Mouse (Mus musculus) kidney, postnatal 0 days (tissue): ENCODE data around the gene Nemp1. TPM values are rescaled to one million over a fixed set of nuclear protein-coding genes. Genes with fewer than 3 reads are reported as not detected.

ENCODE experiments used
- ATAC-seq: fragments of 200-750 bp; cut with Nextera tagmentation; replicated peaks from 2 replicates; pipeline ENCODE4 v1.8.0; 2017; ENCODE audit warnings: low read depth, moderate number of reproducible peaks, moderate TSS enrichment, moderate library complexity; ENCODE audit not compliant: low FRiP score
- DNase-seq: peaks from one replicate; pipeline ENCODE4 v3.0.0-alpha.2; 2016; ENCODE audit warnings: low spot score
- H3K27ac ChIP-seq: fragments of 300-500 bp; sonication (generic); 2 replicates; pipeline ENCODE4 v1.5.1; 2014; ENCODE audit warnings: mild to moderate bottlenecking
- H3K27me3 ChIP-seq: fragments of 300-500 bp; sonication (generic); 2 replicates; pipeline ENCODE4 v1.6.1; 2014; ENCODE audit warnings: low read length, mixed read lengths; ENCODE audit not compliant: insufficient read depth
- H3K36me3 ChIP-seq: fragments of 300-500 bp; sonication (generic); 2 replicates; pipeline ENCODE4 v1.6.1; 2014; ENCODE audit warnings: low read length, mixed read lengths; ENCODE audit not compliant: insufficient read depth
- H3K4me1 ChIP-seq: fragments of 300-500 bp; sonication (generic); replicated peaks from 2 replicates; pipeline ENCODE4 v1.6.1; 2014; ENCODE audit warnings: antibody characterized with exemption, low read length, mixed read lengths; ENCODE audit not compliant: insufficient read depth
- H3K4me2 ChIP-seq: fragments of 300-500 bp; sonication (generic); 2 replicates; pipeline ENCODE4 v1.6.1; 2014; ENCODE audit warnings: mild to moderate bottlenecking, low read length, moderate library complexity, mixed read lengths
- H3K4me3 ChIP-seq: fragments of 300-500 bp; sonication (generic); replicated peaks from 2 replicates; pipeline ENCODE4 v1.5.1; 2014; ENCODE audit warnings: low read depth, low read length
- H3K9ac ChIP-seq: fragments of 300-500 bp; sonication (generic); 2 replicates; pipeline ENCODE4 v1.6.1; 2014; ENCODE audit warnings: low read depth, low read length
- H3K9me3 ChIP-seq: fragments of 300-500 bp; sonication (generic); replicated peaks from 2 replicates; pipeline ENCODE4 v1.6.1; 2016; ENCODE audit warnings: low read length, inconsistent platforms, mixed read lengths
- CTCF ChIP-seq: IDR thresholded peaks from 2 replicates; pipeline ENCODE4 v1.5.1; 2016; ENCODE audit warnings: antibody characterized with exemption, low read depth, mild to moderate bottlenecking, moderate library complexity
- WGBS: fragments of 180-500 bp; shearing (Covaris S2); extraction: QIAGEN DNeasy Blood & Tissue Kit; methylation state at CpG from one replicate; pipeline ENCODE4 v1.1.7; 2014; 5-methylcytosine and 5-hydroxymethylcytosine counted together
- polyA plus RNA-seq: library from polyadenylated mRNA; unstranded; fragments of >200 nt; fragmentation: Nextera tagmentation; extraction: Ambion mirVana; gene quantifications from 2 replicates; pipeline ENCODE4 v1.2.1, GENCODE M21; 2015

Nemp1 gene
- polyA plus RNA-seq, 1 experiment from 2014 or later, result 6.6 TPM

DNA sequence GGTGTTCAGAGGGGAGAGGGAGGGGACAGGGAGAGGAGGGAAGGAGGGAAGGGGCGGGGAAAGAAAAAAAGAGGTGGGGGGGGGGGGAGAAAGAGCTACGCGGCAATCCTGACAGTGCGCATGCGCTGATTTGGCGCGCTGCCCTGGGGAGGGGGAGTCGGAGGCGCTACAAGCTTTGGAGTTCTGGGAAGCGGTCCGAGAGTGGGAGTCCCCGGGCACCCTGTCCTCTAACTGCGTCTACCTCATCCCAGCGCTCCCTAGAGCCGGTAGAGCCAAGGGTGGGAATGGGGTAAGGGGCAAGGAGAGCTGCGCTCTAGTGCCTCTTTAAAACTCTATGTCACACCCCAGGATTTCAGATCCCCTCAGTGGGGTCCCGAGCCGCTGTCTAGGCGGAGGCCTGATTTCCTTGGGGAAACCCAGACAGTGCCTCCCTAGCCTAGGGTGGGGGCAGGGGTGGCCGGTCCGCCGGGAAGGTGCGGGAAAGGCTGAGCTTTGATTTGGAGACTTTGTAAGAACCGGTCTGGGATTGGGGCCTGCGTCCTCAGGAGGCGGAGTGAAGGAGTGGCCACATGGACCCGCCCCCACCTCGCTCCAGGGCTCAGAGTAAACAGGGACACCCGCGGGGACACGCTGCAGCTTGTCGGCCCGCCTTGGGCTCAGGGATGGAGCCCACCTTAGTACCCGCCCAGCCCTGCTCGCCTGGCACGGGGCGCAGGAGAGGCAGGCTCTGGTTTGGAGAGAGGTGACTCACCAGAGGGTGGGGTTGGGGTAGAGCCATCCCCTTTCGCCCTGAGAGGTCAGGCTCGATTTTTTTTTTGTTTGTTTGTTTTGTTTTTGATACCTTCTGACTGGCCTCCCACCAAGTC is 45.3 kb upstream of the Nemp1 start:
- H3K27me3 ChIP-seq, result no peaks in the 10 kb centered on the region
- H3K36me3 ChIP-seq, result no peaks in the 10 kb centered on the region
- under 1% methylated on average over 34 of the region's 39 CpGs for WGBS
- peak overlapping the region; percentile 53 for H3K4me3 ChIP-seq
- peaks cover 15% of the 10 kb centered on the region; the same call in 1 of the 2 replicates for H3K4me1 ChIP-seq
- H3K9me3 ChIP-seq, result no peaks in the 10 kb centered on the region
- no peak; the same call in 1 of the 2 replicates for TF ChIP-seq CTCF
- ATAC-seq (peak; percentile 89), DNase-seq (peak; percentile 97)
- peak overlapping the region; percentile 95 for H3K4me2 ChIP-seq
- H3K9ac ChIP-seq, result peak overlapping the region; percentile 58
- peak overlapping the region; percentile 95 for H3K27ac ChIP-seq

DNA sequence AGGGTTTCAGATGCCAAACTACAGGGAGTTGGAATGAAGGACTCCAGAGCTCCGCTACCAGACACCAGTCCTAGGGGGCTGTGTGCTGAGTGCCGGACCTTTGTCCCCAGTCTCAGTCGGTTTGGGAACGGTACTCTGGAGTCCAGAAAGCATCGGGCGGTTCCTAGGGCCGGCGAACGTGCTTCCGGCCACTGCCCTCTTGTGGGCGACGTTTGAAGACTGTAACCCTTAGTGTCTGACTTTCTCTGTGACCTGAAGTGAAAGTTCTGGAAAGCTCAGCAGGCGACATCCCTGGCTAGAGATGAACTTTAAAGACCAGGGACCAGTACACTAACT is 44.7 kb upstream of the Nemp1 start:
- Histone ChIP-seq H3K4me2 (peak overlapping the region; percentile 95), H3K4me3 (peak overlapping the region; percentile 53), H3K36me3 (no peaks in the 10 kb centered on the region), H3K27me3 (no peaks in the 10 kb centered on the region), H3K9me3 (no peaks in the 10 kb centered on the region), H3K4me1 (peaks cover 12% of the 10 kb centered on the region; the same call in 1 of the 2 replicates), H3K9ac (peak overlapping the region; percentile 58; the same call in 1 of the 2 replicates), H3K27ac (peak overlapping the region; percentile 95)
- 1% methylated on average over 13 of the region's 13 CpGs for WGBS
- ATAC-seq (peak; percentile 47), DNase-seq (peak; percentile 94)
- peak; percentile 77 for TF ChIP-seq CTCF

- Histone ChIP-seq H3K36me3 (no peaks in the 10 kb centered on the region), H3K4me1 (peaks cover 12% of the 10 kb centered on the region; the same call in 1 of the 2 replicates), H3K9ac (no peak overlapping the region), H3K27me3 (no peaks in the 10 kb centered on the region), H3K4me3 (no peak overlapping the region), H3K9me3 (no peaks in the 10 kb centered on the region), H3K27ac (0 out of 2 replicates have a peak overlapping the region, but pooled peaks have one; percentile 95), H3K4me2 (no peak overlapping the region)
- no peak for DNase-seq
- TF ChIP-seq CTCF, result no peak
- WGBS, result 68% methylated on average over 4 of the region's 4 CpGs
- no peak for ATAC-seq
These were observed 44.0 kb upstream of the Nemp1 start for GRCm38 (mm10) chr10:127622661-127623060.

DNA sequence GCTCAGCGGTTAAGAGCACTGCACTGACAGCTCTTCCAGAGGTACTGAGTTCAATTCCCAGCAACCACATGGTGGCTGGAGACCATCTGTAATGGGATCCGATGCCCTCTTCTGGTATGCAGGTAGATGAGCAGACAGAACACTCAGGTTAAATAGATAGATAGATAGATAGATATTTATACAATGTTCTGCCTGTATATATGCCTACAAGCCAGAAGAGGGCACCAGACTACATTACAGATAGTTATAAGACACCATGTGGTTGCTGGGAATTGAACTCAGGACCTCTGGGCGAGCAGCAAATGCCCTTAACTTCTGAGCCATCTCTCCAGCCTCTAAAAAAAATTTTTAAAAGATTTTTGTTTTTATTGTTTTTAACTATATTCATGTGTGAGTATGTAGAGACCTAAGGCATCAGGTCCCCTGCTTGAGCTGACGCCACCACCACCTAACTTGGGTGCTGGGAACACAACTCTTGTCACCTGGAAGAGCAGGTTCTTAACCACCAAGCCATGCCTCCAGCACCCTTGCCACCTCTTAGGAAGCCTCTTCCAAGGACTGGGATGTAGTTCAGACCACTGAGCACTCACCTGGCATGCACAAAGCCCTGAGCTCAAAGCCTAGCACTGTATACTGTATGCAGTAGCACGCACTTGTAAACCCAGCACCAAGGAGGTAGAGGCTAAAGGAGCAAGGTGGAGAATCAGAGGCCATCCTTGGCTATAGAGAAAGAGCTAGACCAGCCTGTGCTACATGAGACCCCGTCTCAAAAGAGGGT is 43.1 kb upstream of the Nemp1 start:
- Histone ChIP-seq H3K4me3 (no peak overlapping the region), H3K36me3 (no peaks in the 10 kb centered on the region), H3K4me2 (no peak overlapping the region), H3K9ac (no peak overlapping the region), H3K4me1 (peaks cover 5% of the 10 kb centered on the region; the same call in 1 of the 2 replicates), H3K9me3 (no peaks in the 10 kb centered on the region), H3K27ac (no peak overlapping the region), H3K27me3 (no peaks in the 10 kb centered on the region)
- DNase-seq (no peak), ATAC-seq (no peak)
- TF ChIP-seq CTCF, result peak; percentile 40
- 95% methylated on average over 6 of the region's 6 CpGs for WGBS

GRCm38 (mm10) chr10:127626433-127626832 is 40.3 kb upstream of the Nemp1 start:
- H3K4me3 ChIP-seq, result no peak overlapping the region
- H3K27ac ChIP-seq, result no peak overlapping the region
- H3K27me3 ChIP-seq, result no peaks in the 10 kb centered on the region
- no peaks in the 10 kb centered on the region for H3K36me3 ChIP-seq
- TF ChIP-seq CTCF, result peak; percentile 40; the same call in 1 of the 2 replicates
- no peaks in the 10 kb centered on the region for H3K4me1 ChIP-seq
- WGBS, result 92% methylated on average over 3 of the region's 3 CpGs
- ATAC-seq, result no peak
- DNase-seq, result no peak
- H3K9me3 ChIP-seq, result no peaks in the 10 kb centered on the region
- H3K4me2 ChIP-seq, result no peak overlapping the region
- H3K9ac ChIP-seq, result no peak overlapping the region
